Mouse (Mus musculus): Measurements from ENCODE around the gene Ssbp3.

DNA sequence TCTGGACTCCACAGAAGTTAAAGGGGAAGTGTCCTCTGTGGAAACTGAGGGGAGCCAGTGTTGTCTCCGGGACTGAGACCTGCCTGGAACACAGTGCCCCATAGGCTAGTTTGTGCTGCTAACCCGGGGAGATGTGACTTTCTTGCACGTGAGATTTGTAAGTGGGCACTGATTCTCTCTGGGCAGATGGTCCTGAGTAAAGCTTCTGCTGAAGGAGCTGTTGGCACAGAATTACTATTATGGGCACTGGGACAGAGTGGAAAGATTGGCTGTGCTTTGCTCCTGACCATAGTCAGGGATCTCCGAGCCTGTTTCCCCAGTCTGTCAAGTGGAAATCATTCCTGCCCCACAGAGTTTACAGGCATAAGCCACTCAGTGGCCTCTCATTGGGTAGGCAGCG is 83.8 kb downstream of the Ssbp3 start:
- TF ChIP-seq HCFC1 (IDR thresholded peaks at IDR 0.05; ENCODE audit: borderline replicate concordance, insufficient read depth, low read length) (no peak), MAFK (IDR thresholded peaks at IDR 0.05; ENCODE audit: insufficient read depth, low read depth, low read length) (no peak)

Measured in ES-E14 (cell line).